Mouse (Mus musculus) lung, postnatal 0 days (tissue): ENCODE results near the gene Smtnl2.

Experiments used
- CTCF ChIP-seq: IDR thresholded peaks from 2 replicates; pipeline ENCODE4 v1.5.1; 2016; ENCODE audit warnings: antibody characterized with exemption, mild to moderate bottlenecking
- EP300 ChIP-seq: IDR thresholded peaks from 2 replicates; pipeline ENCODE4 v1.6.1; 2016; ENCODE audit warnings: antibody characterized with exemption, mild to moderate bottlenecking, control low read depth

DNA sequence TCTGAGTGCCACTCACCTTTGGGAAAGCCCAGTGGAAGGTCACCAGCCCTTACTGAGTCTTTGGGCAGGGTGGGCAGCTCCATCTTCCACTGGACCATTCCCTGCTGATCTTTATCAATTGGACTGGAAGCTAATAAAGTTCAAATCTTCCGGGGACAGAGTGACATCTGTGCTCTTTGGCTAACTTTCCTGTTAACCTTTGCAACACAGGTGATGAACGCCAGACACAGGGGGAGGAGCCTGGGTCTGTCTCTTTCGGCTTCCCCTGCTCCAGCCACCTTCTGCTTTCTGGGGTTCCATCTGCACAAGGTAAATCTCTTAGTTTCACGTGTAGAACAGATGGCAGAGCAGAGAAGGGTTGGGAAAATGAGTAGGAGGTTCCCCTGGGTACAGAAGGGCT is 26.9 kb upstream of the Smtnl2 start:
- TF ChIP-seq CTCF (no peak), EP300 (no peak)
